9 mouse cellular contexts compared by ENCODE assay signal in genomic region chr1:133226928-133227327, GRCm38 (mm10).
DNase-seq lines count a peak whose midpoint lies in the region; ATAC-seq and TF ChIP-seq lines count a peak whose summit lies in the region.
"Had no signal": no experiment of that assay in that cellular context is flagged by ENCODE, and none has a peak within 500 bp of the region (broad histone marks: within the 10 kb centered on the region; RNA-seq: fewer than 3 reads in every experiment).

No protein-coding gene starts in this region.

- WGBS in embryonic facial prominence, embryonic 13.5 days: 22% methylated on average over 9 of the region's 9 CpGs
- WGBS in embryonic facial prominence, embryonic 10.5 days: 34% methylated on average over 9 of the region's 9 CpGs
- WGBS in intestine, postnatal 0 days: 38% methylated on average over 9 of the region's 9 CpGs
- WGBS in limb, embryonic 15.5 days: 14% methylated on average over 9 of the region's 9 CpGs

- H3K4me2 ChIP-seq in embryonic facial prominence, embryonic 13.5 days: peak overlapping the region; percentile 14; the same call in 1 of the 2 replicates
- H3K4me2 ChIP-seq in intestine, postnatal 0 days (replicated peaks; ENCODE audit: low read depth): no peak overlapping the region
- H3K4me2 ChIP-seq in limb, embryonic 15.5 days: 0 out of 2 replicates have a peak overlapping the region, but pooled peaks have one; percentile 8
- H3K4me2 ChIP-seq: limb, embryonic 12.5 days had no signal

- H3K27ac ChIP-seq in embryonic facial prominence, embryonic 13.5 days: peak overlapping the region; percentile 58
- H3K27ac ChIP-seq in embryonic facial prominence, embryonic 10.5 days (replicated peaks): no peak overlapping the region
- no peak overlapping the region for H3K27ac ChIP-seq in intestine, postnatal 0 days (ENCODE audit: low read depth, low read length)
- H3K27ac ChIP-seq in limb, embryonic 15.5 days: peak overlapping the region; percentile 65; the same call in 1 of the 2 replicates
- H3K27ac ChIP-seq: limb, embryonic 12.5 days had no signal

- peaks cover 55% of the 10 kb centered on the region for H3K4me1 ChIP-seq in embryonic facial prominence, embryonic 13.5 days
- H3K4me1 ChIP-seq in embryonic facial prominence, embryonic 10.5 days: peaks cover 36% of the 10 kb centered on the region
- 0 out of 2 replicates have a peak, but pooled peaks cover 20% of the 10 kb centered on the region for H3K4me1 ChIP-seq in intestine, postnatal 0 days (replicated peaks; ENCODE audit: control insufficient read depth, insufficient read depth, low read length)
- peaks cover 51% of the 10 kb centered on the region for H3K4me1 ChIP-seq in limb, embryonic 15.5 days

- TF ChIP-seq CTCF in intestine, postnatal 0 days (IDR thresholded peaks at IDR 0.05; ENCODE audit: low read depth): no peak

- no peaks in the 10 kb centered on the region for H3K9me3 ChIP-seq in embryonic facial prominence, embryonic 13.5 days
- no peaks in the 10 kb centered on the region for H3K9me3 ChIP-seq in embryonic facial prominence, embryonic 10.5 days
- H3K9me3 ChIP-seq in intestine, postnatal 0 days (ENCODE audit: control insufficient read depth): no peaks in the 10 kb centered on the region
- H3K9me3 ChIP-seq in limb, embryonic 15.5 days: no peaks in the 10 kb centered on the region
- H3K9me3 ChIP-seq: limb, embryonic 12.5 days had no signal

- H3K36me3 ChIP-seq in embryonic facial prominence, embryonic 13.5 days: no peaks in the 10 kb centered on the region
- no peaks in the 10 kb centered on the region for H3K36me3 ChIP-seq in embryonic facial prominence, embryonic 10.5 days (replicated peaks)
- H3K36me3 ChIP-seq in intestine, postnatal 0 days (ENCODE audit: control insufficient read depth, insufficient read depth): no peaks in the 10 kb centered on the region
- no peaks in the 10 kb centered on the region for H3K36me3 ChIP-seq in limb, embryonic 15.5 days
- H3K36me3 ChIP-seq: limb, embryonic 12.5 days had no signal

- ATAC-seq in embryonic facial prominence, embryonic 13.5 days (ENCODE audit: insufficient number of reproducible peaks, insufficient read depth, low FRiP score, low TSS enrichment, low read depth): 0 out of 2 replicates have a peak, but pooled peaks have one; percentile 69
- ATAC-seq in intestine, postnatal 0 days: peak; percentile 26
- no peak for ATAC-seq in limb, embryonic 15.5 days (ENCODE audit: insufficient number of reproducible peaks, low FRiP score, low TSS enrichment, low read depth)
- no peak for ATAC-seq in monocyte, adult 5-6 weeks (replicated peaks; ENCODE audit: insufficient number of reproducible peaks, low FRiP score, low TSS enrichment, poor library complexity, severe bottlenecking)

- H3K27me3 ChIP-seq in embryonic facial prominence, embryonic 13.5 days: peaks cover 16% of the 10 kb centered on the region
- H3K27me3 ChIP-seq in embryonic facial prominence, embryonic 10.5 days (replicated peaks; ENCODE audit: low read depth, poor library complexity, severe bottlenecking): peaks cover 63% of the 10 kb centered on the region
- H3K27me3 ChIP-seq in intestine, postnatal 0 days (replicated peaks; ENCODE audit: control insufficient read depth, insufficient read depth, low read length): no peaks in the 10 kb centered on the region
- 0 out of 2 replicates have a peak, but pooled peaks cover 10% of the 10 kb centered on the region for H3K27me3 ChIP-seq in limb, embryonic 15.5 days

- no peak overlapping the region for H3K9ac ChIP-seq in embryonic facial prominence, embryonic 13.5 days
- H3K9ac ChIP-seq in intestine, postnatal 0 days (ENCODE audit: low read depth, low read length): no peak overlapping the region
- H3K9ac ChIP-seq in limb, embryonic 15.5 days: no peak overlapping the region
- H3K9ac ChIP-seq: limb, embryonic 12.5 days had no signal

- no peak for DNase-seq in embryonic facial prominence, embryonic 10.5 days (ENCODE audit: low spot score)
- DNase-seq in cerebellum, postnatal 10 days: peak; percentile 84 to 87
- peak; percentile 89 to 93 for DNase-seq in heart, adult 18-20 months
- DNase-seq in ovary, postnatal 14 days (ENCODE audit: low spot score): peak; percentile 66

- no peak overlapping the region for H3K4me3 ChIP-seq in embryonic facial prominence, embryonic 13.5 days
- H3K4me3 ChIP-seq in embryonic facial prominence, embryonic 10.5 days: no peak overlapping the region
- no peak overlapping the region for H3K4me3 ChIP-seq in intestine, postnatal 0 days (ENCODE audit: low read depth, low read length)
- H3K4me3 ChIP-seq in limb, embryonic 15.5 days: no peak overlapping the region
- H3K4me3 ChIP-seq: limb, embryonic 12.5 days had no signal

Comparison
In these comparisons a context has a peak if more than half of its experiments do, and no peak if none do; other contexts are left out.
1. H3K27ac ChIP-seq: peak in embryonic facial prominence, embryonic 13.5 days (single experiment) and limb, embryonic 15.5 days (single experiment); none in embryonic facial prominence, embryonic 10.5 days (single experiment) and intestine, postnatal 0 days (single experiment).
2. ATAC-seq: peak in embryonic facial prominence, embryonic 13.5 days (single experiment) and intestine, postnatal 0 days (single experiment); none in limb, embryonic 15.5 days (single experiment) and monocyte, adult 5-6 weeks (single experiment).